Mouse (Mus musculus) heart, embryonic 16.5 days (tissue): ENCODE measurements around the gene Alg5. TPM values are rescaled to one million over a fixed set of nuclear protein-coding genes. Genes with fewer than 3 reads are reported as not detected.

Source experiments
- ATAC-seq: fragments of 200-750 bp; cut with Nextera tagmentation; replicated peaks from 2 replicates; pipeline ENCODE4 v1.8.0; 2017; ENCODE audit warnings: moderate number of reproducible peaks; ENCODE audit not compliant: insufficient read depth, low FRiP score; ENCODE audit errors: extremely low read depth
- H3K27ac ChIP-seq: fragments of 300-500 bp; sonication (generic); 2 replicates; pipeline ENCODE4 v1.5.1; 2014; ENCODE audit warnings: mild to moderate bottlenecking, low read length, control low read depth, moderate library complexity
- H3K27me3 ChIP-seq: fragments of 300-500 bp; sonication (generic); 2 replicates; pipeline ENCODE4 v1.6.1; 2014; ENCODE audit warnings: low read length, mixed read lengths; ENCODE audit not compliant: control insufficient read depth, insufficient read depth
- H3K36me3 ChIP-seq: fragments of 300-500 bp; sonication (generic); 2 replicates; pipeline ENCODE4 v1.6.1; 2014; ENCODE audit not compliant: control insufficient read depth, insufficient read depth
- H3K4me1 ChIP-seq: fragments of 300-500 bp; sonication (generic); 2 replicates; pipeline ENCODE4 v1.6.1; 2014; ENCODE audit warnings: low read length, mixed read lengths; ENCODE audit not compliant: control insufficient read depth, insufficient read depth
- H3K4me2 ChIP-seq: fragments of 300-500 bp; sonication (generic); 2 replicates; pipeline ENCODE4 v1.6.1; 2014; ENCODE audit warnings: low read depth, mild to moderate bottlenecking, control low read depth, low read length
- H3K4me3 ChIP-seq: fragments of 300-500 bp; sonication (generic); 2 replicates; pipeline ENCODE4 v1.5.1; 2014; ENCODE audit warnings: mild to moderate bottlenecking, control low read depth, low read length
- H3K9ac ChIP-seq: fragments of 300-500 bp; sonication (generic); 2 replicates; pipeline ENCODE4 v1.6.1; 2014; ENCODE audit warnings: low read length, control low read depth
- H3K9me3 ChIP-seq: fragments of 300-500 bp; sonication (generic); replicated peaks from 2 replicates; pipeline ENCODE4 v1.6.1; 2016; ENCODE audit warnings: low read length; ENCODE audit not compliant: control insufficient read depth
- WGBS: fragments of 180-500 bp; shearing (Covaris S2); extraction: QIAGEN DNeasy Blood & Tissue Kit; methylation state at CpG from one replicate; pipeline ENCODE4 v1.1.7; 2014; 5-methylcytosine and 5-hydroxymethylcytosine counted together
- polyA plus RNA-seq: library from polyadenylated mRNA; unstranded; fragments of >200 nt; fragmentation: Nextera tagmentation; extraction: Ambion mirVana; gene quantifications from 2 replicates; pipeline ENCODE4 v1.2.1, GENCODE M21; 2015

Alg5 gene
- polyA plus RNA-seq, 1 experiment from 2014 or later = 38.8 TPM

GRCm38 (mm10) chr3:54714253-54714652 is 21.1 kb upstream of the Alg5 start, which contains the start of gene Gm21958:
Gm21958 (minus strand) TSS chr3:54714353.
- no peak for ATAC-seq
- Histone ChIP-seq H3K4me2 (no peak within 1 kb of the TSS), H3K9me3 (no peaks in the 10 kb centered on the region), H3K4me3 (no peak within 1 kb of the TSS), H3K27ac (no peak within 1 kb of the TSS), H3K27me3 (no peaks in the 10 kb centered on the region), H3K36me3 (peaks cover 67% of the 10 kb centered on the region), H3K4me1 (no peaks in the 10 kb centered on the region), H3K9ac (no peak within 1 kb of the TSS)
- WGBS = 90% methylated on average over 6 of the region's 6 CpGs

DNA sequence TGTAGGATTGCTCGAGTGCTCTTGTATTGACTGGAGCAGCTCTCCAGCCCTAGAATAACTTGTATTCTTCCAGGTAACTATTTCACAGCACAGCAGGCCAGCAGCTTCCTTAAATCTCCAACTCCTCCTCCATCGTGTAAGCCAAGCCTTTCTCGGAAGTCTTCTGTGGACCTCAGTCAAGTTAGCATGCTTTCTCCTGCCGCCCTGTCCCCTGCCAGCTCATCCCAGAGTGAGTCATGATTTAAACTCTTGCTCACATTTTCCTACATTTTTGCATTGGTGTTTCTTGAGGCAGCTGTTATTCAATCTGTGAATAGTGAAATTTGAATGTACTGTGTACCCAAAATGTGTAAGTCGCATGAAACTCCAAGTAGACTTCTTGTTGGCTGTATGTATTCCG is 19.9 kb upstream of the Alg5 start:
- H3K4me1 ChIP-seq = no peaks in the 10 kb centered on the region
- H3K9ac ChIP-seq = no peak overlapping the region
- no peak overlapping the region for H3K4me3 ChIP-seq
- H3K4me2 ChIP-seq = no peak overlapping the region
- H3K27ac ChIP-seq = no peak overlapping the region
- WGBS = 88% methylated on average over 6 of the region's 6 CpGs
- ATAC-seq = no peak
- peaks cover 61% of the 10 kb centered on the region for H3K36me3 ChIP-seq
- H3K9me3 ChIP-seq = no peaks in the 10 kb centered on the region
- no peaks in the 10 kb centered on the region for H3K27me3 ChIP-seq

DNA sequence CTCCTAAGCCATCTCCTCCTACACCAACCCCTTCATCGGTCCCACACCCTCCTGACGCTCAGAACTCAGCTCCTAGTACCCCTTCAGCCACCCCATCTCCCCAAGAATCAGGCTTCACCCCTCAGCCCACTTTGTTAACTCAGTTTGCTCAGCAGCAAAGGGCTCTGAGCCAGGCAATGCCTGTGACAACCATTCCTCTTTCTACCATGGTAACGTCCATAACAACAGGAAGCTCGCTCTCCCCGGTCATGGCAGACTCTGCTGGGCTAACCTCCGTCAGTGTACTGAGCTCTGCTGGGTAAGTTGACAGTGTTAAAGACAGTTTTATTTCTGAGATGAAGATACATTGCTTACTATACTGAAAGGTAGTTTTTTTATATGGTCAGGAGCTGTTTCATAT is 18.0 kb upstream of the Alg5 start:
- Histone ChIP-seq H3K36me3 (peaks cover 55% of the 10 kb centered on the region), H3K27me3 (no peaks in the 10 kb centered on the region), H3K4me3 (no peak overlapping the region), H3K27ac (no peak overlapping the region), H3K4me1 (no peaks in the 10 kb centered on the region), H3K9me3 (no peaks in the 10 kb centered on the region), H3K9ac (no peak overlapping the region), H3K4me2 (no peak overlapping the region)
- no peak for ATAC-seq
- 87% methylated on average over 6 of the region's 6 CpGs for WGBS

GRCm38 (mm10) chr3:54718947-54719346 is 16.4 kb upstream of the Alg5 start:
- Histone ChIP-seq H3K27me3 (no peaks in the 10 kb centered on the region), H3K36me3 (peaks cover 56% of the 10 kb centered on the region), H3K4me2 (no peak overlapping the region), H3K9me3 (no peaks in the 10 kb centered on the region), H3K4me1 (peaks cover 3% of the 10 kb centered on the region; the same call in 1 of the 2 replicates), H3K27ac (no peak overlapping the region), H3K9ac (no peak overlapping the region), H3K4me3 (no peak overlapping the region)
- ATAC-seq = no peak
- 62% methylated on average over 3 of the region's 3 CpGs for WGBS

DNA sequence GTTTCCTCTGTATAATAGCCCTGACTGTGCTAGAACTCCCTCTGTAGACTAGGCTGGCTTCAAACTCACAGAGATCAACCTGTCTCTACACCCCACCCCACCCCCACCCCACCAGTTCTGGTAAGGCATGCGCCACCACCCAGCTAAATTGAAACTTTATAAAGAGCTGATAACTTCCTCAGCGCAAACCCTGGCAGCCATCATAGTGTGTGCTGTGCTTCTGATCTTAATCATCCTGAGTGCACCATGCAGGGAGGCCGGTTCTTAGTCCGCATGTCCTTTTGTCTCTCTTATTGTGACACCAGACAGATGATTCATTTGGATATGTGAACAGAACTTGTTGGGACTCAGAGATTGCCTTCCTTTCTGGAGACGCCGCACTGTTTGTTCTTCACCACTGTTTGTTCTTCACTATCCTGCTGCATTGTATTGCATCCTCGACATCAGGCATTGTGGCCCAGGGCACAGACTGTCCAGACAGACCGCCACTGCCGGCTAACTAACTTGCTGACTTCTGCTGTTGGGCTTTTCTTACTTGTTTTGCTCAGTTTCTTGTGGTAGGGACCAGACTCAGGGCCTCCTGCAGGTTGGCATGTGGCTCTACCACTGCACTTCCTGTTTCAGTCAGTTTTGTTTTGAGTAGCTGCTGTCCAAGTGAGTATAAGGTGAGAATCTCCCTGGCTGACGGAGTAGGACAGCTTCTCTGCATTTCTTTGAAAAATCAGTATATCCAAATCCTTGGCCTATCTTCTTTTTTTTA is 11.4 kb upstream of the Alg5 start:
- Histone ChIP-seq H3K4me2 (no peak overlapping the region), H3K4me1 (peaks cover 3% of the 10 kb centered on the region; the same call in 1 of the 2 replicates), H3K27ac (0 out of 2 replicates have a peak overlapping the region, but pooled peaks have one; percentile 11), H3K36me3 (peaks cover 48% of the 10 kb centered on the region), H3K9me3 (no peaks in the 10 kb centered on the region), H3K27me3 (no peaks in the 10 kb centered on the region), H3K9ac (no peak overlapping the region), H3K4me3 (no peak overlapping the region)
- 0 out of 2 replicates have a peak, but pooled peaks have one; percentile 18 for ATAC-seq
- WGBS = 79% methylated on average over 10 of the region's 10 CpGs

- H3K27me3 ChIP-seq = no peaks in the 10 kb centered on the region
- no peak overlapping the region for H3K4me3 ChIP-seq
- no peak overlapping the region for H3K27ac ChIP-seq
- ATAC-seq = no peak
- H3K4me2 ChIP-seq = no peak overlapping the region
- H3K9ac ChIP-seq = no peak overlapping the region
- peaks cover 56% of the 10 kb centered on the region for H3K36me3 ChIP-seq
- H3K4me1 ChIP-seq = peaks cover 3% of the 10 kb centered on the region; the same call in 1 of the 2 replicates
- no peaks in the 10 kb centered on the region for H3K9me3 ChIP-seq
- 82% methylated on average over 2 of the region's 2 CpGs for WGBS
Observed at GRCm38 (mm10) chr3:54725344-54725743, 10.0 kb upstream of the Alg5 start.

DNA sequence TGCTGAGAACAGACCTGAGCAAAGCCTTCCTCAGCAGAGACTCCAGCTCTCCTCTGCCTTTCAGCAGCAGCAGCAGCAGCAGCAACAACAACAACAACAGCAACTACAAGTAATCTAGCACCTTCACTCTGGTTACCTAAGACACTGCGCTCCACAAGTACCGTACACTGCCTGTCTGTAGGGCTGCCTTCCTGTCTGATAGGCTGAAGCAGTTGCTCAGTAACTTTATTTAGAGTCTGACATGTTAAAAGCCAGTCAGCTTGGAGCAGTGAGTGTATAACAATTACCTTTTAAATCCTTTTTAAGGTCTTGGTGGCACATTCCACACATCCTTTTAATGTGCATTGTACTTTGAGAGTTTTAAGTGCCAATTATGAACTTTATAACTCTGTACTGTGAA is 7.8 kb upstream of the Alg5 start:
- peaks cover 62% of the 10 kb centered on the region for H3K36me3 ChIP-seq
- no peak overlapping the region for H3K9ac ChIP-seq
- no peak overlapping the region for H3K27ac ChIP-seq
- ATAC-seq = no peak
- no peaks in the 10 kb centered on the region for H3K9me3 ChIP-seq
- WGBS = 87% methylated on average over 2 of the region's 2 CpGs
- no peak overlapping the region for H3K4me3 ChIP-seq
- H3K27me3 ChIP-seq = no peaks in the 10 kb centered on the region
- no peak overlapping the region for H3K4me2 ChIP-seq
- peaks cover 6% of the 10 kb centered on the region for H3K4me1 ChIP-seq

GRCm38 (mm10) chr3:54728100-54728499 is 7.2 kb upstream of the Alg5 start:
- Histone ChIP-seq H3K36me3 (peaks cover 65% of the 10 kb centered on the region), H3K9me3 (no peaks in the 10 kb centered on the region), H3K27me3 (no peaks in the 10 kb centered on the region), H3K4me1 (peaks cover 8% of the 10 kb centered on the region), H3K9ac (no peak overlapping the region), H3K4me3 (no peak overlapping the region), H3K27ac (no peak overlapping the region), H3K4me2 (no peak overlapping the region)
- ATAC-seq = no peak
- WGBS = 85% methylated on average over 6 of the region's 6 CpGs

- Histone ChIP-seq H3K27me3 (no peaks in the 10 kb centered on the region), H3K9ac (no peak overlapping the region), H3K4me3 (no peak overlapping the region), H3K4me1 (peaks cover 12% of the 10 kb centered on the region), H3K27ac (no peak overlapping the region), H3K4me2 (no peak overlapping the region), H3K9me3 (no peaks in the 10 kb centered on the region), H3K36me3 (peaks cover 56% of the 10 kb centered on the region)
- ATAC-seq = no peak
- WGBS = 81% methylated on average over 8 of the region's 8 CpGs
Observed at GRCm38 (mm10) chr3:54731626-54732150, 3.7 kb upstream of the Alg5 start.
